Mouse (Mus musculus): ENCODE measurements around the gene Mapk1ip1.

Mapk1ip1 gene

DNA sequence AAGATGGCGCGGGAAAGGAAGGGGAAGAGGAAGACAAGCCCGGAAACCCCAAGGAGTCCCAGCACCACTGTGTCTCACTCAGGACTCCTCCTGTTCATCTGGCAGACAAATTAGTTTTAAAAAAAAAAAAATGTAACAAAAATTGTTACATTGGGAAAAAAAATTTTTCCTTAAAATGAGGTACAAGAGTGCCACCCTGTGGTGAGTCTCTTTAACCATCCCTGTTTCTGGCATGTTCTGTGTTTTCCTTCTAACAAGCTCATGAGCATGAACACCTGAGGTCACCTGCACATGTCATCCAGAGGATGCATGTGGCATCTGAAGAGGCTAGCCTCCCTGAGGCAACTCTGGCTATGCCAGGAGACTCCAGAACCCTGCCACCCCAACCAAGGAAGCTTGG lies 11.0 kb downstream of the Mapk1ip1 start:
- DNase-seq (ENCODE audit: low spot score), result no peak

DNA sequence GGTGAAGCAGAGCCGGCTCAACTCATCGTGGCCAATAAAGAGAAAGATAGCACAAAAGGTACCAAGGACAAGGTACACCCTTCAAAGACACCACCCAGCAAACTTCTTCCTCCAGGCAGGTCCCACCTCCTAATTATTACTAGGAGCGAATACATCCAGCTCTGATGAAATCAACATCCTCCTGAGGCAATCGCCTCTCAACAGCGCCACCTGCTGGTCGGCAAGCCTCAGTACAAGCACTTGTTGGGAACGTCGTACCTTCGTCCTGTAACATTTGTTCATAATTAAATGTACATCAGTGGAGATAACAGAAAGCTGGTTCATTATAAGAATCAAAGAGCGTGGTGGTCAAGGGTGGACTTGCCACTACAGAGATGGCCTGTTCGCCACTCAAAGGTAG lies 18.3 kb downstream of the Mapk1ip1 start:
- peak; percentile 39 for DNase-seq (ENCODE audit: low spot score)

DNA sequence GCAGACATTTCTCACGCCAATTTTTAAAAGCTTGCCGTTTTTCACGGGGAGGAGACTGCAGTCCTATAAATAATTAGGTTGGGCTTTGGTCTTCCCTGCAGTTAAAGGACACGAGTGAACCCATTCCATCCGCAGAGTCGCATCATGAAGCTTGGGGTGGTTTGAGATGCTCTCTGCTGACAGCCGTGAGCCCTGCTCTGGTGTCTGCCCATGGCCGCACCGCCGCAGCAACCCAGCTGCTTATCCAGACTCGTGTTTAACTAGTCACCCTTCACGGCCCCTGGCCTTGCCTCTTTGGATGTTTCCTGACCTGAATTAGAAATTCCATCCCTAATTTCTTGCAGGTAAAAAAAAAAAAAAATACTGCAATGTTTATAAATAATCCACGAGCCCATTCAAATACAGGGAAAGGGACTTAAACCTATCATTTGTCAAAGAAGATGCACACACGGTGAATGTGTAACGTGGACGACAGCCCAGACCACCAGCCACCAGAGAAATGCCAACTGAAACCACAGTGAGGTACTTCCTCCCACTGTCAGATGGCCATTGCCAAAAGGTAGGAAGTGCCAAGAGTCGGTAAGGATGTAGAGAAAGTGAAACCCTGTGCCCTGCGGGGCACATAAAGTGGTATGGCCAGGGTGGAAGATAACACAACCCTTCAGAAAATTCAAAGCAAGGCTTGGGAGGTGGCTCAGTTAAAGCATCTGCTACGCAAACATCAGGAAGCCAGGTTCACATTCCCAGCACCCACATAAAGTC lies 20.9 kb downstream of the Mapk1ip1 start:
- DNase-seq (ENCODE audit: low spot score), result no peak

DNA sequence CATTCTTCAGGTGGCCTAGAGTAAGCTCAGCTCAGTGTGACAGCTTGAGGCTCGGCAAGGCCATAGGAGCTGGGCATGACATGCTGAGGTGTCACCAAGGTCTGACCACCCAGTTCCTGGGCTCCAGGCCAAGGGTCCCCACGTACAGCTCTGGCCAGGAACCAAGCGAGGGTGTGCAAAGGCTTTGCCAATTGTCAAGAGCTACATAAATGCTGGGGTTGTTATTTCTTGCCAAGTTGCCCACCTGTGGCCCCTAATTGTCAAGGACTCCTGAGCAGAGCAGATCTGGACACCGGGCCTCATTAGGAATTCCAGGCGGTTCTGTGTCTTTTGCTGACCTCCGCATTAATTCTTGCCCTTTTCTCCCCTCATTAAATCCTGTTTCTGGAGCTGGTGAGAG lies 21.6 kb downstream of the Mapk1ip1 start:
- no peak for DNase-seq (ENCODE audit: low spot score)

DNA sequence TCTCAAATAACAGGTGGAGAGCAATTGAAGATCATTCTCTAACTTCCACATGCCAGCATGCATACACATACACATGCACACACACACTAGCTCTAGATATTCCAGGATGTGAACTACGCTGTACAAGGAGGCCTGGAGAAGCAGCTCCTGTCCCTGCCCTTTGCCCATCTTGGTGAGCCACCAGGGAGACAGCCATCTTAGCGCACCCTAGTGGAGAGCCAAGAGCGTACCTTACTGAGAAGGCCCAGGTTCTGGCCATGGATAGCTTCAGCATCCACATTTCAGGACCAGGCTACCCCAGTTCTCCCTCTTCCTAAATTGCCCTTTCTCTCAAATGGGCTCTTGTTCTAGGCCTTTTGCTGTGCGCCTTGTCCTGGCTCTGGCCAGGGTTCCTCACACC lies 27.8 kb downstream of the Mapk1ip1 start:
- DNase-seq (ENCODE audit: low spot score), result no peak

DNA sequence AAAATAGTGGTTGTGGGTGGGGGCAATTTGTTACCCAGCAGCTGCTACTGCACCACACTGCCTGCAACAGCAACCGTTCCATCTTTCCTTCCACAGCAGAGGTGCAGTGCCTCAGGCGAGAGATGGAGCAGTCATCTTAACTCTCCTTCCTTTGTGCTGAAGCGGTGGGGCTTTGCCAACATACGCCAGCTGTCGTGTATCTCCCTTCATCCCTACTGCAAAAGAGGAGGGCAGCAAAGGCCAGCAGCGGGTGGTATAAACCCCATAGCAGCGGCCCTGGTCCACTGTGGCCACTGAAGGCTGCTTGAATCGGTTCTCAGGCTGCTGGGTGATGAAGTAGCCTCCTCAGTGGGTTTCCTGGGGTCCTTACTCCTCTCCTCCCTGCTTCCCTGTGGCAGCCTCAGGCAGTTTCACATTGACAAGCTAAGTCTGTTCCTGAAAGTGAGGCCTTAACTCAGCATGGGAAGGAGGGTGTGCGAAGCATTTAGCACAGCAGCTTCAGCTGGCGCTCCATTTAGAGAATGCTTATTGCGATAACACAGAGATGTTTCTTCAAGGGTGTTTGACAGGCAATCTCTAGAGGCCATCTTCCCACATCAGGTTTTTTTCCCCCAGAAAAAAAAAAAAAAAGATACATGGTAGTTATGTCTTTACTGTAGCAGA lies 32.7 kb downstream of the Mapk1ip1 start:
- DNase-seq (ENCODE audit: low spot score), result no peak

DNA sequence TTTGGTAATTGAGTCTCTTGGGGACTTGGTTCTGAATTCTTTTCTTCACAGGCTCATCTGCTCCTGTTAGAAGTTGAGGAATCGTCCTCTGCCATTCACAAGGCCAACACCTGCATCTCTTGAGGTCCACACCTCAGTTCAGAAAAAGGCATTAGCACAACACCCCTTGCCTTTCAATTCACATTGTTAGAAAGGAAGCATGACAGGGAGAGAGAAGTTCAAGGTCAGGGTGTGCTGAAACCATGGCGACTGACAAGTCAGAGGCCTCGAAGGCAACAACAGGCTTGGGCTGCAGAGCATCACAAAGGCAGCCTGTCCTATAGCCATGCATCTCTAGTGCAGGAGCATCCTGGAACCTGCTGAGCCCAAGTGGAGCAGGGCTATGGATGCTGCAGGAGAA lies 38.9 kb downstream of the Mapk1ip1 start:
- no peak for DNase-seq (ENCODE audit: low spot score)

DNA sequence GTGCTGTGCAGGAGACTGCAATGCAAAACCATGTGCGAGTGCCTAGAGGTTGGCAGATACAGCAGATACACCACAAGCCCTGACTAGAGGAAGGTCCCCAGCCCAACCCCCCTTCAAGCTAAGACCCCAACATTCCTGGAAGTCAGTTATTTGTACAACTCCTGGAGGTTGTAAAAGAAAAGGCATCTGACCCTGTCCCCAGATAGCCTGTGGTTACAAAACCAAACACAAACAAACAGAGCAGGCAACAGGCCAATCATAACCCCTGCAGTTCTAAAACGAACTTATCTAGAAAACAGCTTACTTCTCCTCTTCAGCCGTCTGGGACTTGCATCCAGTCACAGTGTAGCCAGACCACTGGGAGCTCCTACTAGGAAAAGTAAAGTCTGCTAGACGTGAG lies 42.7 kb downstream of the Mapk1ip1 start:
- no peak for DNase-seq (ENCODE audit: low spot score)

DNA sequence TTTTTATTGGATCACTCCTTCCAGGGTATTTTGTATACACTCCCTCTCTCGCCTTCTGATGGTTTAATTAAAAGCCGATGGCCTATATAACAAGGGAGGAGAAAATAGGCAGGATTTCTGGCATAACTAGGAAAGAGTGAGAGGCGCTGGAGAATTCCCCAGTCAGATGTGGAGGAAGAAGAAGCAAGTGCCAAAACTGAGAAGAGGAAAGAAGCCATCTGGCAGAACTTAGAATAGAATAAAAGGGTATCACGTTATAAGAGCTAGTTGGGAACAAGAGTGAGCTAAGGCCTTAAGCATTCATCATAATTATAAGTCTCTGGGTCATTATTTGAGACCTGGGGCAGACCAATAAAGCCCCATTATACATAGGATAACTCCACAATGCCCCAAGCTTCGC lies 58.0 kb downstream of the Mapk1ip1 start:
- DNase-seq (ENCODE audit: low spot score), result no peak
